Mouse (Mus musculus): ENCODE data around the gene Plppr2. TPM values are rescaled to one million over a fixed set of nuclear protein-coding genes. Genes with fewer than 3 reads are reported as not detected.

Plppr2 gene
- polyA plus RNA-seq, 1 experiment = 182 TPM

- no peak for DNase-seq (ENCODE audit: low read depth)
- TF ChIP-seq CTCF (IDR thresholded peaks at IDR 0.05; ENCODE audit: borderline replicate concordance, extremely low read depth, insufficient read depth, insufficient read length) = no peak
- no peak for TF ChIP-seq POLR2A (IDR thresholded peaks at IDR 0.05; ENCODE audit: borderline replicate concordance, extremely low read depth, insufficient read depth, insufficient read length, poor library complexity, severe bottlenecking)
Measured at GRCm38 (mm10) chr9:21935466-21936131, 1.2 kb upstream of the Plppr2 start.

GRCm38 (mm10) chr9:21937711-21938175, 910 bp downstream of the Plppr2 start:
- no peak for DNase-seq (ENCODE audit: low read depth)
- TF ChIP-seq POLR2A (IDR thresholded peaks at IDR 0.05; ENCODE audit: borderline replicate concordance, extremely low read depth, insufficient read depth, insufficient read length, poor library complexity, severe bottlenecking) (no peak), CTCF (IDR thresholded peaks at IDR 0.05; ENCODE audit: borderline replicate concordance, extremely low read depth, insufficient read depth, insufficient read length) (no peak)

DNA sequence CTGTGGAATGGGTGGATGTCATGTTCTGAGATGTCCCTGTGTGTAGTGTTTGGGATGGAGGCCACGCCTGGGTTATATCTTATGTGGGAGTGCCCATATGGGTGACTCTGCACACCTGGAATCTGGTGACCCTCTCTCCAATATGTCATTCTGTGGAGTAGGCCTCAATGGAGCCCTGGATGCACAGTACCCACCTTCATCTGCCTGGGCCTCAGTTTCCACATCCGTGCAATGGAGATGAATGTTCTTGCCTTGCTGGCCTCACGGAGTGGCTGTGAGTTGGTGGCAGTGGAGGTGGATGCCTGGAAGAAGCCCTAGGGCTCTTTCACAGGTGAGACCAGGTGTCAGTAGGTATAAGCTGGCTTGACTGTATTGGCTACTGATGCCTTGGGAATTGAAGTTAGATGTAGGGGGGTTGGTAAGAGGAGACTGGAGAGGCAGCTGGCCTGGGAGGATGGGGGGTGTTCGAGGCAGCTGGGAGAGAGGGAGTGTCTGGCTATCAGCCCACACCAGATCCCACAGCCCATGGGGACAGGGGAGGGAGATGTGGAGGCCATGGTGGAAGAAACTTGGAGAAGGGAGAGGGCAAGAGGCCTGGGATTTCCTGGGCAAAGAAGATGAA, 1.5 kb downstream of the Plppr2 start:
- no peak for DNase-seq (ENCODE audit: low read depth)
- TF ChIP-seq POLR2A (IDR thresholded peaks at IDR 0.05; ENCODE audit: borderline replicate concordance, extremely low read depth, insufficient read depth, insufficient read length, poor library complexity, severe bottlenecking) (no peak), CTCF (IDR thresholded peaks at IDR 0.05; ENCODE audit: borderline replicate concordance, extremely low read depth, insufficient read depth, insufficient read length) (no peak)

DNA sequence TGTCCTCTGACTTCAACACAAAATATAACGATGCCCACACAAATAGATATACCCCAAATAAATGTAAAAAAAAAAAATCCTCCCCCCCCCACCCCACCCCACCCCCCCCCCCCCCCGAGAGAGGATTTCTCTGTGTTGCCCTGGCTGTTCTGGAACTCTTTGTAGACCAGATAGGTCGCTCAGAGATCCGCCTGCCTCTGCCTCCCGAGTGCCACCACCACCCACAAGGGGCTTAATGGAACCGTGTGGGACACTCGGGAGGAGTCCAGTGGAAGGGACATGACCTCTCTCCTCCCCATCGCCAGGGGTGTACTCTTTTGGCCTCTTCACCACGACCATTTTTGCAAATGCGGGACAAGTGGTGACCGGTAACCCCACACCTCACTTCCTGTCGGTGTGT, 6.2 kb downstream of the Plppr2 start:
- no peak for DNase-seq (ENCODE audit: low read depth)
- TF ChIP-seq CTCF (IDR thresholded peaks at IDR 0.05; ENCODE audit: borderline replicate concordance, extremely low read depth, insufficient read depth, insufficient read length) (no peak), POLR2A (IDR thresholded peaks at IDR 0.05; ENCODE audit: borderline replicate concordance, extremely low read depth, insufficient read depth, insufficient read length, poor library complexity, severe bottlenecking) (no peak)

GRCm38 (mm10) chr9:21943638-21944037, 6.8 kb downstream of the Plppr2 start:
- TF ChIP-seq POLR2A (IDR thresholded peaks at IDR 0.05; ENCODE audit: borderline replicate concordance, extremely low read depth, insufficient read depth, insufficient read length, poor library complexity, severe bottlenecking) (no peak), CTCF (IDR thresholded peaks at IDR 0.05; ENCODE audit: borderline replicate concordance, extremely low read depth, insufficient read depth, insufficient read length) (no peak)

DNA sequence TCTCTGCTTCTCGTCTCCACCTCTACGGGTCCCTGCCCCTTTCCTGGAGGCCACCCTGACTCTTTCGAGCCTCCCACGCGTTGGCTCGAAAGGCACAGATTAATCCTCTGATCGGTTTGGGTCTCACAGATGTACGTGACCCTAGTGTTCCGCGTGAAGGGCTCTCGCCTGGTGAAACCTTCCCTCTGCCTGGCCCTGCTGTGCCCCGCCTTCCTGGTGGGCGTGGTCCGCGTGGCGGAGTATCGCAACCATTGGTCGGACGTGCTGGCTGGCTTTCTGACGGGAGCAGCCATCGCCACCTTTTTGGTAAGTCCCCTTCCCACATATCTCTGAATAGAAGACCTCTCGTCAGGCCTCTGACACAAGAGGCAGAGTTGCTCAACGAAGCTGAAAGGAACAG, 7.4 kb downstream of the Plppr2 start:
- DNase-seq (ENCODE audit: low read depth) = no peak
- TF ChIP-seq POLR2A (IDR thresholded peaks at IDR 0.05; ENCODE audit: borderline replicate concordance, extremely low read depth, insufficient read depth, insufficient read length, poor library complexity, severe bottlenecking) (no peak), CTCF (IDR thresholded peaks at IDR 0.05; ENCODE audit: borderline replicate concordance, extremely low read depth, insufficient read depth, insufficient read length) (no peak)

More at GRCm38 (mm10) chr9:21943638-21944037, 6.8 kb downstream of the Plppr2 start:
- no peak for DNase-seq (ENCODE audit: low read depth)

DNA sequence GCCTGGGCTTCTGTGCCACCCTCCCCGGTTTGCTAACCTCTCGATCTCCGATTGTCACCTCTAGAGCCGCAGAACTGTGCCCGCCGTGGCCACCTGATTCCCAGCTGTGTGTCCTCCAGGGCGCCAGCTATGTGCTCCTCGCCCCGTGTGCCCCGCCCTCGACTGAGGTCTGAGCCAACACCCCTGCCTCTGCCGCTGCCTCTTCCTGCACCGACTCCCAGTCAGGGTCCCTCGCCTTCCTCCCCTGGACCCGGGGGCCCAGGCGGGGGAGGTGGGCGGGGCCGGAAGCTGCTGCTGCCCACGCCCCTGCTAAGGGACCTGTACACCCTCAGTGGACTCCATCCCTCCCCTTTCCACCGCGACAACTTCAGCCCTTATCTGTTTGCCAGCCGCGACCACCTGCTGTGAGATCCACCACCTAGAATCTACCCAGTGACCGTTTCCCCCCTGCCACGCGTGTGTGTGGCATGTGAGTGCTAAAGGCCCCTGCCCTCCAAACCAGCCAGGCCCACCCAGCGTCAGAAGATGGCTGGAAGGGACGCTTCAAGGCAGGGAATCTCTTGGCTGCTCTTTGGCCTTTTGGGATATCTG, 10.8 kb downstream of the Plppr2 start:
- TF ChIP-seq CTCF (IDR thresholded peaks at IDR 0.05; ENCODE audit: borderline replicate concordance, extremely low read depth, insufficient read depth, insufficient read length) (no peak), POLR2A (IDR thresholded peaks at IDR 0.05; ENCODE audit: borderline replicate concordance, extremely low read depth, insufficient read depth, insufficient read length, poor library complexity, severe bottlenecking) (no peak)
- no peak for DNase-seq (ENCODE audit: low read depth)

- TF ChIP-seq CTCF (IDR thresholded peaks at IDR 0.05; ENCODE audit: borderline replicate concordance, extremely low read depth, insufficient read depth, insufficient read length) = no peak
- TF ChIP-seq POLR2A (IDR thresholded peaks at IDR 0.05; ENCODE audit: borderline replicate concordance, extremely low read depth, insufficient read depth, insufficient read length, poor library complexity, severe bottlenecking) = no peak
- DNase-seq (ENCODE audit: low read depth) = no peak
Measured at GRCm38 (mm10) chr9:21948146-21948545, 11.3 kb downstream of the Plppr2 start.

DNA sequence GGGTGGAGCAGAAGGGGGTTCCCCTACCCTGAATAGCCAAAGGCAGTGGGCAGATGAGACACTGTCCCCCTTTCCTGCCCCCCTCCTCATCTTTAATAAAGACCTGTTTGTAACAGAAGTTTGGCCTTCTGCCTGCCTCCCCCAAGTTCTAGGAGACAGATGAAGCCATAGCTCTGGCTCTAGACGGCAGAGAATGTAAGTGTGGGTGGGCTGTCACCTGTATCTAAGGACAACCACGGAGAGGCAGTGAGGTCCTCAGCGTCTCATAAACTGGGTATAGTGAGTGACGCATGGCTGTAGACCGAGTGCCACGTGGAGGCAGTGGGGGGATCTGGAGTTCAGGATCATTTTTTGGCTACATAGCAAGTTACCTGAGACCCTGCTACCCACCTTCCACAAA, 12.0 kb downstream of the Plppr2 start:
- DNase-seq (ENCODE audit: low read depth) = no peak
- no peak for TF ChIP-seq CTCF (IDR thresholded peaks at IDR 0.05; ENCODE audit: borderline replicate concordance, extremely low read depth, insufficient read depth, insufficient read length)
- TF ChIP-seq POLR2A (IDR thresholded peaks at IDR 0.05; ENCODE audit: borderline replicate concordance, extremely low read depth, insufficient read depth, insufficient read length, poor library complexity, severe bottlenecking) = no peak

- no peak for DNase-seq (ENCODE audit: low read depth)
Measured at GRCm38 (mm10) chr9:21950322-21950721, 13.5 kb downstream of the Plppr2 start.

GRCm38 (mm10) chr9:21951977-21952376, 15.1 kb downstream of the Plppr2 start:
- DNase-seq (ENCODE audit: low read depth) = no peak
- peak; percentile 27; the same call in 1 of the 2 replicates for TF ChIP-seq CTCF (IDR thresholded peaks at IDR 0.05; ENCODE audit: borderline replicate concordance, extremely low read depth, insufficient read depth, insufficient read length)
- TF ChIP-seq POLR2A (IDR thresholded peaks at IDR 0.05; ENCODE audit: borderline replicate concordance, extremely low read depth, insufficient read depth, insufficient read length, poor library complexity, severe bottlenecking) = no peak

More at GRCm38 (mm10) chr9:21950322-21950721, 13.5 kb downstream of the Plppr2 start:
- TF ChIP-seq CTCF (IDR thresholded peaks at IDR 0.05; ENCODE audit: borderline replicate concordance, extremely low read depth, insufficient read depth, insufficient read length) (peak; percentile 37; the same call in 1 of the 2 replicates), POLR2A (IDR thresholded peaks at IDR 0.05; ENCODE audit: borderline replicate concordance, extremely low read depth, insufficient read depth, insufficient read length, poor library complexity, severe bottlenecking) (no peak)

All from brain, embryonic 14.5 days (tissue).